Comparison of ENCODE assay signal across 17 mouse cellular contexts in the genomic region with DNA sequence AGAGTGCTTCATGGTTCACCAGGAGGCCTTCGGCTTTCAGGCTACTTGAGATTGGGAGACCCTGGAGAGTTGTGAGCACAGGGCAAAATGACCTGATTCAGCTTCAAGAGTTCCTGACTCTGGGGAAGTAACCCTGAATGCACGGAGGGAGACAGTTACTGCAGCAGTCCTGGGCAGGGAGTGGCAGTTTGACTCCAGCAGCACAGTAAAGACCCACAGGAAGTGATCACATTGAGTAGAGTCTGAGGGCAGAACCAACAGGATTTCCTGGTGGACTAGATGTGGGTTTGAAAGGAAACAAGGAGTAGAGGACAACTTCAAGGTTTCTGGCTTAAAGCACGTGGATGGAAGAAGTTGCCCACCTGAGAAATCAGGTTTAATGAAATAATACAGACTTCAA.
A peak's percentile ranks its signal among the peaks of the same experiment; 100 is the strongest.
DNase-seq lines count a peak whose midpoint lies in the region; ATAC-seq lines count a peak whose summit lies in the region.
"Had no signal": no experiment of that assay in that cellular context is flagged by ENCODE, and none has a peak within 500 bp of the region (broad histone marks: within the 10 kb centered on the region; RNA-seq: fewer than 3 reads in every experiment).

No protein-coding gene starts in this region.

- H3K4me3 ChIP-seq in heart, embryonic 16.5 days (ENCODE audit: low read length): no peak overlapping the region
- H3K4me3 ChIP-seq in midbrain, embryonic 15.5 days: no peak overlapping the region
- H3K4me3 ChIP-seq: embryonic facial prominence, embryonic 12.5 days; liver, embryonic 13.5 days; midbrain, embryonic 13.5 days; neural tube, embryonic 15.5 days had no signal

- peak; percentile 39; the same call in 1 of the 2 replicates for ATAC-seq in heart, embryonic 16.5 days (replicated peaks; ENCODE audit: extremely low read depth, insufficient read depth, low FRiP score)
- peak; percentile 99 for ATAC-seq in activated CD4-positive, CD25-positive, alpha-beta regulatory T cell, adult 4 months
- ATAC-seq in monocyte, adult 5-6 weeks (replicated peaks; ENCODE audit: insufficient number of reproducible peaks, low FRiP score, low TSS enrichment, poor library complexity, severe bottlenecking): peak; percentile 39
- ATAC-seq in midbrain, embryonic 15.5 days (replicated peaks): no peak
- ATAC-seq: intestine, embryonic 16.5 days; midbrain, embryonic 13.5 days had no signal

- no peak overlapping the region for H3K9ac ChIP-seq in heart, embryonic 16.5 days (ENCODE audit: low read length)
- no peak overlapping the region for H3K9ac ChIP-seq in midbrain, embryonic 15.5 days
- H3K9ac ChIP-seq: embryonic facial prominence, embryonic 12.5 days; liver, embryonic 13.5 days; midbrain, embryonic 13.5 days; neural tube, embryonic 15.5 days had no signal

- intact Hi-C loops in heart, postnatal 25 days (cut with DNase I): no loop called here

- no peaks in the 10 kb centered on the region for H3K36me3 ChIP-seq in heart, embryonic 16.5 days (ENCODE audit: control insufficient read depth, insufficient read depth)
- H3K36me3 ChIP-seq in midbrain, embryonic 15.5 days (replicated peaks): no peaks in the 10 kb centered on the region
- H3K36me3 ChIP-seq: embryonic facial prominence, embryonic 12.5 days; liver, embryonic 13.5 days; midbrain, embryonic 13.5 days; neural tube, embryonic 15.5 days had no signal

- 59% methylated on average over 3 of the region's 3 CpGs for WGBS in heart, embryonic 16.5 days
- 80% methylated on average over 3 of the region's 3 CpGs for WGBS in midbrain, embryonic 15.5 days

- DNase-seq in heart, postnatal 25 days (ENCODE audit: low spot score): no peak
- peak; percentile 15 to 29 for DNase-seq in B cell, adult 2 months
- DNase-seq in embryo, embryonic 10 days (ENCODE audit: low spot score): no peak
- DNase-seq in right cerebral cortex, adult 18-20 months: no peak
- DNase-seq: cerebellum, adult 18-20 months; gastrocnemius, postnatal 10 days; heart, postnatal 10 days; liver, embryonic 13.5 days had no signal

- no peaks in the 10 kb centered on the region for H3K9me3 ChIP-seq in heart, embryonic 16.5 days (replicated peaks; ENCODE audit: control insufficient read depth, low read length)
- no peaks in the 10 kb centered on the region for H3K9me3 ChIP-seq in midbrain, embryonic 15.5 days
- H3K9me3 ChIP-seq: embryonic facial prominence, embryonic 12.5 days; liver, embryonic 13.5 days; midbrain, embryonic 13.5 days; neural tube, embryonic 15.5 days had no signal

- H3K4me1 ChIP-seq in heart, embryonic 16.5 days (ENCODE audit: control insufficient read depth, insufficient read depth, low read length): no peaks in the 10 kb centered on the region
- no peaks in the 10 kb centered on the region for H3K4me1 ChIP-seq in midbrain, embryonic 15.5 days
- H3K4me1 ChIP-seq: liver, embryonic 13.5 days; midbrain, embryonic 13.5 days had no signal

- H3K27ac ChIP-seq in heart, embryonic 16.5 days (ENCODE audit: low read length): peak overlapping the region; percentile 21
- no peak overlapping the region for H3K27ac ChIP-seq in midbrain, embryonic 15.5 days
- H3K27ac ChIP-seq: embryonic facial prominence, embryonic 12.5 days; liver, embryonic 13.5 days; midbrain, embryonic 13.5 days; neural tube, embryonic 15.5 days had no signal

- no peak overlapping the region for H3K4me2 ChIP-seq in heart, embryonic 16.5 days (ENCODE audit: low read depth, low read length)
- no peak overlapping the region for H3K4me2 ChIP-seq in midbrain, embryonic 15.5 days
- H3K4me2 ChIP-seq: embryonic facial prominence, embryonic 12.5 days; liver, embryonic 13.5 days; midbrain, embryonic 13.5 days; neural tube, embryonic 15.5 days had no signal

- no peaks in the 10 kb centered on the region for H3K27me3 ChIP-seq in heart, embryonic 16.5 days (ENCODE audit: control insufficient read depth, insufficient read depth, low read length)
- no peaks in the 10 kb centered on the region for H3K27me3 ChIP-seq in midbrain, embryonic 15.5 days (replicated peaks)
- H3K27me3 ChIP-seq: CH12.LX; embryonic facial prominence, embryonic 12.5 days; liver, embryonic 13.5 days; midbrain, embryonic 13.5 days; neural tube, embryonic 15.5 days had no signal

Comparison
In these comparisons a context has a peak if more than half of its experiments do, and no peak if none do; other contexts are left out.
1. DNase-seq: peak in B cell, adult 2 months (2 of 2); none in heart, postnatal 25 days (single experiment), embryo, embryonic 10 days (single experiment) and right cerebral cortex, adult 18-20 months (single experiment).